Mouse (Mus musculus) cerebellum, postnatal 4 days (tissue): ENCODE measurements around the gene Psme2b.
"Not testable (repeated sequence)": the region's sequence is repeated elsewhere in the genome, so short reads cannot be mapped to it uniquely, and the experiment has no call there.

Source experiments
- DNase-seq, 2 experiments: peaks; one replicate each; pipeline ENCODE4 v3.0.0; 2022; ENCODE audit warnings: low spot score in 2 of 2, mixed read lengths in 1 of 2

The Psme2b gene

GRCm38 (mm10) chr11:48901567-48901930 lies 44.4 kb downstream of the Psme2b start:
- not testable (repeated sequence) for DNase-seq

- not testable (repeated sequence) for DNase-seq
Observed at GRCm38 (mm10) chr11:48900654-48901566, 45.1 kb downstream of the Psme2b start.

GRCm38 (mm10) chr11:48898812-48899431 lies 47.1 kb downstream of the Psme2b start:
- no peak for DNase-seq
